Comparison of ENCODE assay signal across 20 mouse cellular contexts in the genomic region with DNA sequence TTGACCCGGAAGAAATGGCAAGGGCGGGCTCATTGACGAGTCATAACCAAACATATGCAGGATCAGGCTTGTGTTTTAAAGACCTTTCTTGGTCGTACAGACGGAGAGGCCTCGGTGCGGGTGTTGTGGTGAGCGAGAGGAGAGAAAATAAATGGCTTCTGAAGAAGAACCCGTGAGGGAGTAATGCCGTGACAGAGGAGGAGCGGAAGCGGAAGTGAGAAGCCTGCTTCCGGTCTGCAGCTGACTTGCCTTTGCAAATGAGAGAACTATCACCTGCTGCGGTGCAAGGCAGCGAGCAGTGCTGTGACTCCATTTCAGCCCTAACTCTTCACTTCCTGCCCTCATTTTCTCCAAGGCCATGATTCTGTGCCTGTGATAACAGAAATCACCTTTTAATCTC. TPM values are rescaled to one million over a fixed set of nuclear protein-coding genes. Genes with fewer than 3 reads are reported as not detected.
A peak's percentile ranks its signal among the peaks of the same experiment; 100 is the strongest.
DNase-seq lines count a peak whose midpoint lies in the region; ATAC-seq and TF ChIP-seq lines count a peak whose summit lies in the region.
"Had no signal": no experiment of that assay in that cellular context is flagged by ENCODE, and none has a peak within 500 bp of the region (broad histone marks: within the 10 kb centered on the region; RNA-seq: fewer than 3 reads in every experiment).

No protein-coding gene starts in this region.

- H3K36me3 ChIP-seq in heart, embryonic 10.5 days: peaks cover 12% of the 10 kb centered on the region; the same call in 1 of the 2 replicates
- H3K36me3 ChIP-seq in ES-Bruce4 (ENCODE audit: control insufficient read depth, insufficient read depth, low read length, poor library complexity, severe bottlenecking): no peaks in the 10 kb centered on the region
- no peaks in the 10 kb centered on the region for H3K36me3 ChIP-seq in liver, embryonic 16.5 days (ENCODE audit: control insufficient read depth, insufficient read depth)
- H3K36me3 ChIP-seq in thymus, adult 2 months (ENCODE audit: control insufficient read depth, insufficient read depth, low read length): no peaks in the 10 kb centered on the region
- H3K36me3 ChIP-seq in midbrain, embryonic 13.5 days: peaks cover 64% of the 10 kb centered on the region
- no peaks in the 10 kb centered on the region for H3K36me3 ChIP-seq in intestine, embryonic 16.5 days (ENCODE audit: control insufficient read depth, insufficient read depth, low read length)
- H3K36me3 ChIP-seq: heart, embryonic 15.5 days had no signal

- no peak for ATAC-seq in liver, embryonic 16.5 days (ENCODE audit: low read depth)
- no peak for ATAC-seq in midbrain, embryonic 13.5 days
- no peak for ATAC-seq in intestine, embryonic 16.5 days
- ATAC-seq: forebrain, embryonic 13.5 days; Patski had no signal

- no peaks in the 10 kb centered on the region for H3K27me3 ChIP-seq in heart, embryonic 10.5 days (ENCODE audit: insufficient read depth, poor library complexity, severe bottlenecking)
- H3K27me3 ChIP-seq in ES-Bruce4 (ENCODE audit: control insufficient read depth, insufficient read depth, low read length, poor library complexity, severe bottlenecking): no peaks in the 10 kb centered on the region
- no peaks in the 10 kb centered on the region for H3K27me3 ChIP-seq in liver, embryonic 16.5 days (ENCODE audit: control insufficient read depth, insufficient read depth, low read depth, low read length)
- H3K27me3 ChIP-seq in thymus, adult 2 months (ENCODE audit: control insufficient read depth, insufficient read depth, low read length): no peaks in the 10 kb centered on the region
- no peaks in the 10 kb centered on the region for H3K27me3 ChIP-seq in midbrain, embryonic 13.5 days
- no peaks in the 10 kb centered on the region for H3K27me3 ChIP-seq in intestine, embryonic 16.5 days (replicated peaks; ENCODE audit: control insufficient read depth, insufficient read depth, low read length)
- H3K27me3 ChIP-seq: embryonic facial prominence, embryonic 12.5 days; forebrain, embryonic 13.5 days; heart, embryonic 15.5 days; hindbrain, embryonic 15.5 days; kidney, embryonic 15.5 days; Patski; stomach, embryonic 15.5 days had no signal

- H3K4me3 ChIP-seq in heart, embryonic 10.5 days: no peak overlapping the region
- peak overlapping the region; percentile 51; the same call in 1 of the 2 replicates for H3K4me3 ChIP-seq in ES-Bruce4 (ENCODE audit: low read depth, low read length)
- H3K4me3 ChIP-seq in liver, embryonic 16.5 days (ENCODE audit: low read depth, low read length): no peak overlapping the region
- H3K4me3 ChIP-seq in thymus, adult 2 months (ENCODE audit: control insufficient read depth, insufficient read depth, low read length): peak overlapping the region; percentile 19; the same call in 1 of the 2 replicates
- no peak overlapping the region for H3K4me3 ChIP-seq in midbrain, embryonic 13.5 days (replicated peaks)
- H3K4me3 ChIP-seq in intestine, embryonic 16.5 days (ENCODE audit: low read length): no peak overlapping the region
- H3K4me3 ChIP-seq: embryonic facial prominence, embryonic 12.5 days; forebrain, embryonic 13.5 days; heart, embryonic 15.5 days; hindbrain, embryonic 15.5 days; kidney, embryonic 15.5 days; myocyte; stomach, embryonic 15.5 days had no signal

- no peak for TF ChIP-seq EP300 in ES-Bruce4 (IDR thresholded peaks at IDR 0.05; ENCODE audit: insufficient read depth, low read depth, low read length)

- DNase-seq in heart, embryonic 10.5 days (ENCODE audit: low spot score): peak; percentile 50
- DNase-seq in heart, postnatal 25 days (ENCODE audit: low spot score): no peak
- peak; percentile 61 for DNase-seq in thymus, adult 2 months
- no peak for DNase-seq in right cerebral cortex, postnatal 14 days
- DNase-seq: adrenal gland, postnatal 25 days; cerebellum, adult 11-12 months; gastrocnemius, postnatal 10 days had no signal

- WGBS in heart, embryonic 10.5 days: 90% methylated on average over 15 of the region's 15 CpGs
- WGBS in liver, embryonic 16.5 days (ENCODE audit: insufficient replicate concordance): 63% methylated on average over 15 of the region's 15 CpGs
- WGBS in thymus, adult 2 months: 24% methylated on average over 15 of the region's 15 CpGs
- whole genome bisulfite sequencing in midbrain, embryonic 13.5 days: 95% methylated on average over 15 of the region's 15 CpGs
- 88% methylated on average over 15 of the region's 15 CpGs for WGBS in intestine, embryonic 16.5 days

- TF ChIP-seq CTCF in ES-Bruce4 (IDR thresholded peaks at IDR 0.05; ENCODE audit: low read depth, low read length): no peak
- no peak for TF ChIP-seq CTCF in thymus, adult 2 months (IDR thresholded peaks at IDR 0.05; ENCODE audit: borderline replicate concordance, control insufficient read depth, extremely low read depth, insufficient read depth, low read length, poor library complexity)

- H3K4me1 ChIP-seq in heart, embryonic 10.5 days: 0 out of 2 replicates have a peak, but pooled peaks cover 5% of the 10 kb centered on the region
- H3K4me1 ChIP-seq in ES-Bruce4 (ENCODE audit: control insufficient read depth, insufficient read depth, low read length): peaks cover 3% of the 10 kb centered on the region
- H3K4me1 ChIP-seq in liver, embryonic 16.5 days (ENCODE audit: control insufficient read depth, low read depth, low read length): peaks cover 11% of the 10 kb centered on the region
- H3K4me1 ChIP-seq in thymus, adult 2 months (replicated peaks; ENCODE audit: control insufficient read depth, insufficient read depth, low read length): peaks cover 36% of the 10 kb centered on the region
- H3K4me1 ChIP-seq in midbrain, embryonic 13.5 days (replicated peaks): no peaks in the 10 kb centered on the region
- no peaks in the 10 kb centered on the region for H3K4me1 ChIP-seq in intestine, embryonic 16.5 days (ENCODE audit: control insufficient read depth, insufficient read depth, low read length)
- H3K4me1 ChIP-seq: embryonic facial prominence, embryonic 12.5 days; forebrain, embryonic 13.5 days; hindbrain, embryonic 15.5 days; stomach, embryonic 15.5 days had no signal

- intact Hi-C loops in heart, postnatal 25 days (cut with DNase I): no loop called here

- no peak overlapping the region for H3K27ac ChIP-seq in heart, embryonic 10.5 days
- H3K27ac ChIP-seq in ES-Bruce4 (ENCODE audit: insufficient read depth, low read length): peak overlapping the region; percentile 34
- H3K27ac ChIP-seq in liver, embryonic 16.5 days (ENCODE audit: low read length): peak overlapping the region; percentile 19; the same call in 1 of the 2 replicates
- peak overlapping the region; percentile 95 for H3K27ac ChIP-seq in thymus, adult 2 months (ENCODE audit: control insufficient read depth, insufficient read depth, low read length)
- no peak overlapping the region for H3K27ac ChIP-seq in midbrain, embryonic 13.5 days
- no peak overlapping the region for H3K27ac ChIP-seq in intestine, embryonic 16.5 days (ENCODE audit: low read length)
- H3K27ac ChIP-seq: embryonic facial prominence, embryonic 12.5 days; forebrain, embryonic 13.5 days; heart, embryonic 15.5 days; hindbrain, embryonic 15.5 days; kidney, embryonic 15.5 days; macrophage; stomach, embryonic 15.5 days had no signal

- TF ChIP-seq POLR2A in ES-Bruce4 (IDR thresholded peaks at IDR 0.05; ENCODE audit: insufficient read depth, low read length): no peak
- TF ChIP-seq POLR2A in thymus, adult 2 months (IDR thresholded peaks at IDR 0.05; ENCODE audit: control insufficient read depth, extremely low read depth, insufficient read depth, low read length, poor library complexity): no peak

- no peak overlapping the region for H3K9ac ChIP-seq in ES-Bruce4 (ENCODE audit: low read depth, poor library complexity, severe bottlenecking)
- no peak overlapping the region for H3K9ac ChIP-seq in liver, embryonic 16.5 days (ENCODE audit: low read depth, low read length)
- no peak overlapping the region for H3K9ac ChIP-seq in midbrain, embryonic 13.5 days (replicated peaks)
- no peak overlapping the region for H3K9ac ChIP-seq in intestine, embryonic 16.5 days (ENCODE audit: low read depth, low read length)
- H3K9ac ChIP-seq: embryonic facial prominence, embryonic 12.5 days; forebrain, embryonic 13.5 days; heart, embryonic 15.5 days; hindbrain, embryonic 15.5 days; kidney, embryonic 15.5 days; stomach, embryonic 15.5 days had no signal

- no peaks in the 10 kb centered on the region for H3K9me3 ChIP-seq in heart, embryonic 10.5 days
- no peaks in the 10 kb centered on the region for H3K9me3 ChIP-seq in ES-Bruce4 (replicated peaks; ENCODE audit: control insufficient read depth, insufficient read depth, low read length, poor library complexity, severe bottlenecking)
- no peaks in the 10 kb centered on the region for H3K9me3 ChIP-seq in liver, embryonic 16.5 days (replicated peaks; ENCODE audit: control insufficient read depth, low read length)
- no peaks in the 10 kb centered on the region for H3K9me3 ChIP-seq in midbrain, embryonic 13.5 days
- H3K9me3 ChIP-seq in intestine, embryonic 16.5 days (ENCODE audit: control insufficient read depth, low read length): no peaks in the 10 kb centered on the region
- H3K9me3 ChIP-seq: embryonic facial prominence, embryonic 12.5 days; heart, embryonic 15.5 days; hindbrain, embryonic 15.5 days; kidney, embryonic 15.5 days; stomach, embryonic 15.5 days had no signal

- H3K4me2 ChIP-seq in liver, embryonic 16.5 days (ENCODE audit: low read depth, low read length): no peak overlapping the region
- no peak overlapping the region for H3K4me2 ChIP-seq in midbrain, embryonic 13.5 days (replicated peaks)
- H3K4me2 ChIP-seq in intestine, embryonic 16.5 days (ENCODE audit: low read depth, low read length): no peak overlapping the region
- H3K4me2 ChIP-seq: embryonic facial prominence, embryonic 12.5 days; forebrain, embryonic 13.5 days; heart, embryonic 15.5 days; hindbrain, embryonic 15.5 days; kidney, embryonic 15.5 days; stomach, embryonic 15.5 days had no signal

RNA-seq across cellular contexts. Expression of gene D16Ertd472e, which starts 16.4 kb away (rescaled TPM):
- polyA plus RNA-seq in heart, embryonic 10.5 days (2016; fragmentation: Nextera tagmentation; extraction: Ambion mirVana): 9.1 and 13.6 TPM in 2 replicates
- 1 to 10 TPM; 4.2 to 4.9 TPM for total RNA-seq in heart, postnatal 25 days (2021)
- 14.2 and 16.8 TPM in 2 replicates for polyA plus RNA-seq in ES-Bruce4 (2011; ENCODE audit: insufficient read depth, insufficient read length, low read depth, missing spikeins)
- polyA plus RNA-seq in liver, embryonic 16.5 days (2015; fragmentation: Nextera tagmentation; extraction: Ambion mirVana): 3.3 and 3.4 TPM in 2 replicates
- 39.2 and 44.4 TPM in 2 replicates for polyA plus RNA-seq in thymus, adult 2 months (2012; rRNA removed)
- 10.2 and 10.6 TPM in 2 replicates for polyA plus RNA-seq in midbrain, embryonic 13.5 days (2015; fragmentation: Nextera tagmentation; extraction: Ambion mirVana)
- polyA plus RNA-seq in intestine, embryonic 16.5 days (2015; fragmentation: Nextera tagmentation; extraction: Ambion mirVana): 5.3 and 5.7 TPM in 2 replicates

Comparison
In these comparisons a context has a peak if more than half of its experiments do, and no peak if none do; other contexts are left out.
1. DNase-seq: peak in heart, embryonic 10.5 days (single experiment) and thymus, adult 2 months (single experiment); none in heart, postnatal 25 days (single experiment) and right cerebral cortex, postnatal 14 days (single experiment).
2. H3K27ac ChIP-seq: peak in ES-Bruce4 (single experiment), liver, embryonic 16.5 days (single experiment) and thymus, adult 2 months (single experiment); none in heart, embryonic 10.5 days (single experiment), midbrain, embryonic 13.5 days (single experiment) and intestine, embryonic 16.5 days (single experiment).
3. H3K4me3 ChIP-seq: peak in ES-Bruce4 (single experiment) and thymus, adult 2 months (single experiment); none in heart, embryonic 10.5 days (single experiment), liver, embryonic 16.5 days (single experiment), midbrain, embryonic 13.5 days (single experiment) and intestine, embryonic 16.5 days (single experiment).